Comparison of ENCODE assay signal across 8 mouse cellular contexts in the genomic region with DNA sequence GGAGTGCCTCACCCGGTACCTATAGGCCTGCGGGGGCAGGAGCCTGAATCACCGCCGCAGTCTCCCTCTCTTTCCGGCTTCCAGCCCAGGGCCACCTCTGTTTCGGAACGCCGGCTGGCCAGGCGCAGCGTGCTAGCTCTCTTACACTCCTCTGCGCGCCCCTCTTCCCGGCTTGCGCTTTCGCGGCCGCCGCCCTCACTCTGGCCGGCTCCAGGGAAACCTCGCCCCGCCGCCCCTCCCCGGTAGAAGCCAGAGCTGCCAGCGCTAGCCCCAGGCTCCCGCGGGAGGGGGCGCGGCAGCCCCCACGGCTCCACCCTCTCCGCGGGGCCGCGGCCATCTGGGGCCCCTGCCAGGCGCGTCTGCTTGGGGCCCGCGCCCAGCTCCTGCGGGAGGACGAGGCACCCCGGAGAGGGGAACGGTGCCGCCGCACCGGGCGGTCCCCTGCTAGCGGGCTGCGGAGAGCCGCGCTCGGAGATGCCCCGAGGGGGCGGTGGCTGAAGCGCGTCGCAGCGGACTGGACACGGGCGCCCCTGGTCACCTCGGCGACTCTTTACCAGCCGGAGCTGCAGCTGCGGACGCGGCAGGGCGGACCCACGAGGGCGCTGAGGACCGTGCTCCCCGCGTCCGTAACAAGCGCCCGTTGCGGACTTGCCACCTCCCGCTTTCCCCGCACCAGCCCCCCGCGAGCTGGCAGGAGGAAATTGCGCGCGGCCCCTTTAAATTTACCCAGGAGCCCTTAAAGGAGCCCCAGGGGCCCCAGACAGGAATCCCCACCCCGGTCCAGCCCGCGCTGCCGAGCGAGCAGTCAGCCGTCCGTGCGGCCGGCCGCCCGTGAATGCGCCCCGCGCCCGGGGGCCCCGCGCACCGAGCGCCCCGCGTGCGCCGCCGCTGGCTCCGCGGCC. TPM values are rescaled to one million over a fixed set of nuclear protein-coding genes. Genes with fewer than 3 reads are reported as not detected.
DNase-seq lines count a peak whose midpoint lies in the region; ATAC-seq and TF ChIP-seq lines count a peak whose summit lies in the region.

A gene (plus strand): TSS at position 792 of the 902 bp plus-strand sequence.

- H3K36me3 ChIP-seq in C2C12 (ENCODE audit: control insufficient read depth, insufficient read depth), result peaks cover 9% of the 10 kb centered on the region
- H3K36me3 ChIP-seq in heart, embryonic 11.5 days (ENCODE audit: control insufficient read depth, insufficient read depth, low read length), result peaks cover 8% of the 10 kb centered on the region
- H3K36me3 ChIP-seq in kidney, embryonic 16.5 days (ENCODE audit: insufficient read depth, low read length), result peaks cover 6% of the 10 kb centered on the region; the same call in 1 of the 2 replicates
- peaks cover 22% of the 10 kb centered on the region for H3K36me3 ChIP-seq in liver, embryonic 13.5 days
- H3K36me3 ChIP-seq in neural tube, embryonic 13.5 days, result peaks cover 14% of the 10 kb centered on the region; the same call in 1 of the 2 replicates

- under 1% methylated on average over 91 of the region's 107 CpGs for WGBS in heart, embryonic 11.5 days (ENCODE audit: insufficient replicate concordance)
- under 1% methylated on average over 94 of the region's 107 CpGs for WGBS in kidney, embryonic 16.5 days
- WGBS in liver, embryonic 13.5 days (ENCODE audit: insufficient replicate concordance), result under 1% methylated on average over 84 of the region's 107 CpGs
- WGBS in neural tube, embryonic 13.5 days, result under 1% methylated on average over 100 of the region's 107 CpGs

- peak; percentile 72 for ATAC-seq in heart, embryonic 11.5 days (replicated peaks; ENCODE audit: insufficient number of reproducible peaks, low FRiP score, low TSS enrichment)
- peak; percentile 81 for ATAC-seq in kidney, embryonic 16.5 days (ENCODE audit: low FRiP score, low TSS enrichment)
- ATAC-seq in liver, embryonic 13.5 days (ENCODE audit: low read depth), result peak; percentile 65
- peak; percentile 57 for ATAC-seq in neural tube, embryonic 13.5 days (ENCODE audit: low read depth)

- no peaks in the 10 kb centered on the region for H3K9me3 ChIP-seq in heart, embryonic 11.5 days (replicated peaks; ENCODE audit: control insufficient read depth, low read length)
- H3K9me3 ChIP-seq in kidney, embryonic 16.5 days (ENCODE audit: low read length), result no peaks in the 10 kb centered on the region
- H3K9me3 ChIP-seq in liver, embryonic 13.5 days (replicated peaks), result no peaks in the 10 kb centered on the region
- no peaks in the 10 kb centered on the region for H3K9me3 ChIP-seq in neural tube, embryonic 13.5 days

- no peaks in the 10 kb centered on the region for H3K27me3 ChIP-seq in C2C12 (ENCODE audit: control insufficient read depth, insufficient read depth, insufficient read length)
- no peaks in the 10 kb centered on the region for H3K27me3 ChIP-seq in heart, embryonic 11.5 days (ENCODE audit: control insufficient read depth, insufficient read depth, low read length)
- no peaks in the 10 kb centered on the region for H3K27me3 ChIP-seq in kidney, embryonic 16.5 days (ENCODE audit: insufficient read depth, low read length)
- peaks cover 37% of the 10 kb centered on the region for H3K27me3 ChIP-seq in liver, embryonic 13.5 days
- no peaks in the 10 kb centered on the region for H3K27me3 ChIP-seq in neural tube, embryonic 13.5 days

- peak; percentile 39 for TF ChIP-seq POLR2A in embryonic fibroblast, embryonic 13.5 days (IDR thresholded peaks at IDR 0.05; ENCODE audit: low read depth, low read length)

- peak within 1 kb of the TSS; percentile 98 for H3K9ac ChIP-seq in heart, embryonic 11.5 days (ENCODE audit: low read depth, low read length)
- peak within 1 kb of the TSS; percentile 97 for H3K9ac ChIP-seq in kidney, embryonic 16.5 days (replicated peaks; ENCODE audit: low read length)
- H3K9ac ChIP-seq in liver, embryonic 13.5 days, result peak within 1 kb of the TSS; percentile 86
- peak within 1 kb of the TSS; percentile 100 for H3K9ac ChIP-seq in neural tube, embryonic 13.5 days

- H3ac ChIP-seq in C2C12 (ENCODE audit: control insufficient read depth, insufficient read length, low read depth), result peak within 1 kb of the TSS; percentile 93

- TF ChIP-seq CTCF in C2C12 (IDR thresholded peaks at IDR 0.05; ENCODE audit: control insufficient read depth, insufficient read depth, insufficient read length), result no peak
- no peak for TF ChIP-seq CTCF in embryonic fibroblast, embryonic 13.5 days (IDR thresholded peaks at IDR 0.05; ENCODE audit: borderline replicate concordance, insufficient read depth, low read length)

- H3K4me2 ChIP-seq in heart, embryonic 11.5 days, result peak within 1 kb of the TSS; percentile 70
- peak within 1 kb of the TSS; percentile 65 for H3K4me2 ChIP-seq in kidney, embryonic 16.5 days (replicated peaks; ENCODE audit: low read depth, low read length)
- peak within 1 kb of the TSS; percentile 94 for H3K4me2 ChIP-seq in liver, embryonic 13.5 days
- H3K4me2 ChIP-seq in neural tube, embryonic 13.5 days, result peak within 1 kb of the TSS; percentile 88

- peaks cover 3% of the 10 kb centered on the region for H3K4me1 ChIP-seq in embryonic fibroblast, embryonic 13.5 days (ENCODE audit: control insufficient read depth, insufficient read depth, low read length)
- H3K4me1 ChIP-seq in heart, embryonic 11.5 days (ENCODE audit: control insufficient read depth, insufficient read depth, low read length), result peaks cover 40% of the 10 kb centered on the region
- peaks cover 46% of the 10 kb centered on the region for H3K4me1 ChIP-seq in kidney, embryonic 16.5 days (ENCODE audit: insufficient read depth, low read length)
- peaks cover 54% of the 10 kb centered on the region for H3K4me1 ChIP-seq in liver, embryonic 13.5 days (replicated peaks)
- peaks cover 49% of the 10 kb centered on the region for H3K4me1 ChIP-seq in neural tube, embryonic 13.5 days (replicated peaks)

- peak within 1 kb of the TSS; percentile 83 for H3K4me3 ChIP-seq in C2C12 (ENCODE audit: insufficient read depth, poor library complexity, severe bottlenecking)
- H3K4me3 ChIP-seq in embryonic fibroblast, embryonic 13.5 days (ENCODE audit: insufficient read depth, low read length), result peak within 1 kb of the TSS; percentile 92
- peak within 1 kb of the TSS; percentile 90 for H3K4me3 ChIP-seq in heart, embryonic 11.5 days (ENCODE audit: low read depth, low read length)
- H3K4me3 ChIP-seq in kidney, embryonic 16.5 days (ENCODE audit: low read length), result peak within 1 kb of the TSS; percentile 82
- H3K4me3 ChIP-seq in liver, embryonic 13.5 days (replicated peaks), result peak within 1 kb of the TSS; percentile 84
- H3K4me3 ChIP-seq in neural tube, embryonic 13.5 days, result peak within 1 kb of the TSS; percentile 88

- peaks cover 24% of the 10 kb centered on the region for H3K79me3 ChIP-seq in C2C12 (ENCODE audit: low read depth)

- peak; percentile 44 to 52 for DNase-seq in adrenal gland, postnatal 4 days (ENCODE audit: low spot score in 2 of 2)
- peak; percentile 59 for DNase-seq in liver, embryonic 13.5 days
- DNase-seq in testis, postnatal 14 days (ENCODE audit: low spot score), result peak; percentile 84

- H3K79me2 ChIP-seq in C2C12 (ENCODE audit: control insufficient read depth, insufficient read depth), result peaks cover 35% of the 10 kb centered on the region

- peak within 1 kb of the TSS; percentile 62 for H3K27ac ChIP-seq in embryonic fibroblast, embryonic 13.5 days (ENCODE audit: insufficient read depth, low read length)
- peak within 1 kb of the TSS; percentile 79 for H3K27ac ChIP-seq in heart, embryonic 11.5 days (ENCODE audit: low read depth, low read length)
- peak within 1 kb of the TSS; percentile 92 for H3K27ac ChIP-seq in kidney, embryonic 16.5 days (ENCODE audit: low read length)
- peak within 1 kb of the TSS; percentile 58 for H3K27ac ChIP-seq in liver, embryonic 13.5 days
- peak within 1 kb of the TSS; percentile 99 for H3K27ac ChIP-seq in neural tube, embryonic 13.5 days (replicated peaks)

TF ChIP-seq in C2C12, 6 proteins besides CTCF, POLR2A, EP300 and RAD21:
- TF ChIP-seq MYOD1 (IDR thresholded peaks at IDR 0.05; ENCODE audit: control insufficient read depth, insufficient read length, low read depth) (no peak), CEBPB (IDR thresholded peaks at IDR 0.05; ENCODE audit: low read depth) (no peak), FOSL1 (IDR thresholded peaks at IDR 0.05; ENCODE audit: insufficient read depth, low read length, poor library complexity, severe bottlenecking) (no peak), MYOG (IDR thresholded peaks at IDR 0.05; ENCODE audit: control insufficient read depth, extremely low read depth, insufficient read length) (no peak), USF1 (IDR thresholded peaks at IDR 0.05; ENCODE audit: low read depth) (no peak), MAX (IDR thresholded peaks at IDR 0.05) (no peak)

RNA-seq across cellular contexts. Expression of the gene that starts here (rescaled TPM):
- polyA plus RNA-seq in C2C12 (2012; fragmentation: generic; extraction: Trizol), result 19.3 TPM
- 10 to 100 TPM; 45.3 to 49.2 TPM for total RNA-seq in adrenal gland, postnatal 4 days (2021)
- 30.8 and 46.0 TPM in 2 replicates for polyA plus RNA-seq in embryonic fibroblast, embryonic 13.5 days (2011; ENCODE audit: insufficient read length, low read depth, missing spikeins)
- 4.6 and 4.7 TPM in 2 replicates for polyA plus RNA-seq in heart, embryonic 11.5 days (2014; fragmentation: Nextera tagmentation; extraction: Ambion mirVana)
- 4.8 and 5.4 TPM in 2 replicates for polyA plus RNA-seq in kidney, embryonic 16.5 days (2015; fragmentation: Nextera tagmentation; extraction: Ambion mirVana)
- 0.93 and 1.00 TPM in 2 replicates for polyA plus RNA-seq in liver, embryonic 13.5 days (2015; fragmentation: Nextera tagmentation; extraction: Ambion mirVana)
- polyA plus RNA-seq in neural tube, embryonic 13.5 days (2015; fragmentation: Nextera tagmentation; extraction: Ambion mirVana), result 16.5 and 17.0 TPM in 2 replicates

Comparison
In these comparisons a context has a peak if more than half of its experiments do, and no peak if none do; other contexts are left out.
1. Peak in every context shown above with its lines: DNase-seq, ATAC-seq, H3K4me3 ChIP-seq and H3K27ac ChIP-seq.
2. Peak in DNase-seq, ATAC-seq, H3K4me3 ChIP-seq, H3K27ac ChIP-seq, H3K9ac ChIP-seq and H3K4me2 ChIP-seq in liver, embryonic 13.5 days; RNA of the gene not detected or under 1 TPM.